Mouse (Mus musculus) liver, adult 2 months (tissue): ENCODE data around the gene Fndc3b.

Source experiments
- CTCF ChIP-seq: fragments of 200-500 bp; IDR thresholded peaks from 2 replicates; pipeline ENCODE4 v1.5.1; 2011; ENCODE audit warnings: low read depth, low read length, control low read depth
- POLR2A ChIP-seq: fragments of 200-500 bp; IDR thresholded peaks from 2 replicates; pipeline ENCODE4 v1.6.1; 2011; ENCODE audit warnings: low read length, control low read depth; ENCODE audit not compliant: insufficient read depth; ENCODE audit errors: extremely low read depth

DNA sequence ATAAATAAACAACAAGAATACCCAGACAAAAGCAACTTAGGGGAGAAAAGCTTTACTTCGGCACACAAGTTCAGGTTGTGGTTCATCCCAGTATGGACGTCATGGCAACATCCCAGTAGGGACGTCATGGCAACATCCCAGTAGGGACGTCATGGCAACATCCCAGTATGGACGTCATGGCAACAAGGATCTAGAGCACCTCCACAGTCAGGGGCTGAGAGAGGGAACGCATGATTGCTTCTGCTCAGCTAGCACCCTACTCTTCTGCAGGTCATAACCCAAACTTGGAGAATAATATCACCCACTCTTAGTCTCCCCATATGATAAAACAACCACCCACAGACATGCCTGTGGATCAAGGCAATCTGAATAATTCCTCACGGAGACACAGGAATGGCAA, 29.0 kb upstream of the Fndc3b start:
- TF ChIP-seq CTCF (no peak), POLR2A (no peak)
